Mouse (Mus musculus) splenic B cell, adult 2 months (primary cell): ENCODE results near the gene Sik1.

Experiments used
- DNase-seq: peaks from one replicate; pipeline ENCODE4 v3.0.0-alpha.2; 2011; ENCODE audit warnings: low read depth, low spot score
- H3K27me3 ChIP-seq: 2 replicates; pipeline ENCODE4 v1.6.1; 2012; ENCODE audit warnings: mild to moderate bottlenecking, low read length, moderate library complexity, mixed read lengths; ENCODE audit not compliant: control insufficient read depth, poor library complexity, insufficient read depth, severe bottlenecking
- H3K36me3 ChIP-seq: 2 replicates; pipeline ENCODE4 v1.6.1; 2012; ENCODE audit warnings: mild to moderate bottlenecking, low read length, moderate library complexity, mixed read lengths; ENCODE audit not compliant: control insufficient read depth, poor library complexity, insufficient read depth, severe bottlenecking

Sik1 gene

DNA sequence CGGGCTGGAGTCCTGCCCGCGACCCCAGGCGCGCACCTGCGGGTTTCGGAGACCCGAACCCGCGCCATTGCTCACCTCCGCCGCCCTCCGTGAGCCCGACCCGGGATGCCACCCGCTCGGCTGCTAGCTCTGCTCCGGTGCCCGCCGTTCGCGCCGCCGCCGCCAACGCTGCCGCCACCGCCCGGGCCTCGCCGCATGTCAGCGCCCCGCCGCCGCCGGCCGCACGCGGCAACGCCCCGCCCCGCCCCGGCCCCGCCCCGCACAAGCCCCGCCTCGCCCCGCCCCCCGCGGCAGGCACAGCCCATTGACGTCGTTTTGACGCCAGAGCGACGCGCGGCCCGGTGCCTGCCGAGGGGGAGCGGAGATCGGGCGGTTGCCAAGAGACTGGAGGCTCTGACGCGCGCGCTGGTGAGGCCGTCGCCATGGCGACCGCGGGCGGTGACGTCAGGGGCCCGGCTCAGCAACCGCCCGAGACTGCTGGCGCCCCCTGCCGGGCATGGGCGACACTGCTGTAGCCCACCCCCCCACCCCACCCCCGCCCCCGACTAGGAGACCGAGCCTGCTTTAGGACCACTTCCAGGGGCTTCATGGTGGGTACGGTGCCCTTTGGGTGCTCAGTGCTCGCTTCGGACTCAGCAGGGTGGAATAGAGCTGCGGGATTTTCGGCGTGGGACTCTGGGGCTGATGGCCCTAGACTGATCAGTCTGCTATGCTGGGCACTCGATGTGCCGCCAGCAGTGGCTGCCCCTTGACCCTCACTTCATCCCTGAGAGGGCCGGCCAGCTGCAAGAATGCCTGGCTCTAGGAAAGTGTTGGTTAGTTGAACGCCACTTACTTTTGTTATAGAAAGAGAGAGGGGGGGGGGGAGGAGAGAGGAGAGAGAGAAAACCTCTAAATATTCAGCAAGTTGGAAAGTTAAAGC lies at the start of gene Sik1:
Sik1 (minus strand) TSS at position 208 of the 922 bp plus-strand sequence.
- peak; percentile 99 for DNase-seq
- Histone ChIP-seq H3K36me3 (peaks cover 5% of the 10 kb centered on the region), H3K27me3 (no peaks in the 10 kb centered on the region)

- no peak for DNase-seq
- no peaks in the 10 kb centered on the region for H3K36me3 ChIP-seq
- no peaks in the 10 kb centered on the region for H3K27me3 ChIP-seq
Measured at GRCm38 (mm10) chr17:31905201-31905790, 49.7 kb upstream of the Sik1 start.

DNA sequence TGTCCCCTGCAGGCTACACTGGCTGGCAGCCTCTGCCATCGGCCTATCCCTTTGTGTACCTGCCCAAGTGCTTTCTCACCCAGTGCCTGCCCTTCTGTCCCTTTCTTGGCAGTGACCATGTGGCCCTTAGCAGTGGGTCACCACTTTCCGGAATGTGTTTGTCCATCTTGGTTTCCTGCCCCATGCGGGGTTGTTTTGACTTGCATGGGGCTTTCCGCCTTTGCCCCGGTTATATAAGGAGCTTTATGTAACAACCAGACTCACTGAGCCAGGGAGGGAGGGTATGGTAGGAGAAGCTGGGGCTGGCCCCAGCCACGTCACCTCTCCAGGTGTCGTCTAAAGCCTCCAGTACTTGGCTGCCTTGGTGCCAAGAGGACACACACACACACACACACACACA lies 48.4 kb upstream of the Sik1 start:
- no peak for DNase-seq
- H3K36me3 ChIP-seq: no peaks in the 10 kb centered on the region

DNA sequence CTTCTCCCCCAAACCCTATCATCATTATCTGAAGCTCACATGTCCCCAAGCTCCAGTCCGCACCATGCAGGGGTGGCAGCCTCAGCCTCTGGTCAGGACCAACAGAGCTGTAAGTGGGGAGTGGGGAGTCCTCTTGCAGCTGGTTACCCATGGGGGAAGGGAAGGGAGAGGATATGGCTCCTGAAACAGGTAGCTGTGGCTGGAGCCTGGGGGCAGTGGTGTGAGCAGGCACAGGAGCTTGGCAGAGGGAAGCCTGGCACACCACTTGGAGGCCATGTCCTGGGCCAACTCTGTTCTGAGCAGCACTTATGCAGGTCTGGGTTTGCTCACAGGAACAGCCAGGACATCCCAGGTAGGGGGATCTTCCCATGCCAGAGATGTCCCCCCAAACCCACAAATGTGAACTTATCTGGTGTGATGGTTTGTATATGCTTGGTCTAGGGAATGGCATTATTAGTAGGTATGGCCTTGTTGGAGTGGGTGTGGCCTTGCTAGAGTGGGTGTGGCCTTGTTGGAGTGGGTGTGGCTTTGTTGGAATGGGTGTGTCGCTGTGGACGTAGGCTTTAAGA lies 47.1 kb upstream of the Sik1 start:
- Histone ChIP-seq H3K36me3 (no peaks in the 10 kb centered on the region), H3K27me3 (no peaks in the 10 kb centered on the region)
- DNase-seq: no peak

More for the DNA sequence above, 48.4 kb upstream of the Sik1 start:
- H3K27me3 ChIP-seq: no peaks in the 10 kb centered on the region

- DNase-seq: no peak
- H3K27me3 ChIP-seq: no peaks in the 10 kb centered on the region
- H3K36me3 ChIP-seq: no peaks in the 10 kb centered on the region
Measured at GRCm38 (mm10) chr17:31901461-31902204, 46.0 kb upstream of the Sik1 start.

DNA sequence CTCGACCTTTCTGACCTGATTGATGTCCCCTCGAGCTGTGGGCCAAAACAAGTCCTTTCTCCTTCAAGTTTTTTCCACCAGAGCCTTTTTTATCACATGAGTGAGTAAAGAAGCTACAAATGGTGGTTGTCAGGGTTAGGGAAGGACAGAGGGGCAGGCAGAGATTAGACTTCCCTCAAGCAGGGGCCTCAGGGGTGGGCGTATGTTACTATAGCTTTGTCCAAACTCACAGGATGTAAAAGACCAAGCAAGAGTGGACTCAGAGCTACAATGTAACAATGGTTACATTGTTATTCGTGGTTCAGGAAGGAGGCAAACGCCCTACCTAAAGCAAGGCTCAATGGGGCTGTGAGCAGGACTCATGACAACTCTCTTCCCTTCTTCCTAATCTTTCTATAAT lies 43.3 kb upstream of the Sik1 start:
- H3K27me3 ChIP-seq: no peaks in the 10 kb centered on the region
- no peak for DNase-seq
- no peaks in the 10 kb centered on the region for H3K36me3 ChIP-seq

DNA sequence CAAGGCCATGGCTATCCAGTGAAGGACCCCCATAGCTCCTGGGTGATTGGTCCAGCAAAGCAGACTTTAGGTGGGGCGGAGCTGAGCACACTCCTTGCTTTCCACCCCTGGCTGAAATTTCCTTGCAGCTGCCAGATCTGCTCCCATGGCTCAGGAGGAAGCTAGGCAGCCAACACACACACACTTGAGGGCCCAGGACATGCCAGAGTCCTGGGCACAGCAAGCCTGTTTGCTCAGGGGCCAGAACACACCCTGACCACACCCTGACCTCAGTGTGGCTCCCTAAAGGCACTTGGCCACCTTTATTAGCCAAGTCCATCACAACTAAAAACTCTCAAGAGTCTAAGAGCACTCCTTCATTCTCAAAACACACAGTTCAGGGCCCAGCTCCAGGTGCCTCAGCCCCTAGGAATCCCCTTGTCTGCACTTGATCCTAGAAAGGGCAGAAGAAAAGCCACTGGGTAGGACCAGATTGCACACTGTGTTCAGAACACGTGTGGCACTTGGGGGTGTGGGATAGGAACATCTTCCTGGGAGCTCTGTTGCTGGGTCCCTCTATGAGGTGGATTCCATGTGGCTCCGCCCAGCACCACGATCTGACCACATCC lies 41.7 kb upstream of the Sik1 start:
- Histone ChIP-seq H3K27me3 (no peaks in the 10 kb centered on the region), H3K36me3 (no peaks in the 10 kb centered on the region)
- DNase-seq: no peak

DNA sequence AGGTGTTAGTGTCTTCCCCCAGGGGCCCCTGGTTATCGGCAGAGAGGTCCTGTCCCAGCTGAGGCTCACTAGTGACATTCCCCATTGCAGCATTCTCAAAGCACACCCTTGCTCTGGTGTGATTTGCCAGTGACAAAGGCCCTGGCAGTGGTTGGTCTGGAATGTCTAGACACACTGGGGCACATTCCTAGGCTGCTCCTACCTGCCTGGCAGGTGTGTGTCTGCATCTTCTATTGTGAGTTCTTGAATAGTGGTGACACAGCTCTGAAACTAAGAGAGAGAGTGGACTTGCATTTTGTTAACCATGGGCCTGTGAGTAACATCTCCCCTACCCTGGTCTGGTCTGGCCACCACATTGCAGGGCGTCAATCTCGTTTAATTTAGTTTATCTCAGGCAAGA lies 41.1 kb upstream of the Sik1 start:
- Histone ChIP-seq H3K36me3 (no peaks in the 10 kb centered on the region), H3K27me3 (no peaks in the 10 kb centered on the region)
- DNase-seq: no peak

DNA sequence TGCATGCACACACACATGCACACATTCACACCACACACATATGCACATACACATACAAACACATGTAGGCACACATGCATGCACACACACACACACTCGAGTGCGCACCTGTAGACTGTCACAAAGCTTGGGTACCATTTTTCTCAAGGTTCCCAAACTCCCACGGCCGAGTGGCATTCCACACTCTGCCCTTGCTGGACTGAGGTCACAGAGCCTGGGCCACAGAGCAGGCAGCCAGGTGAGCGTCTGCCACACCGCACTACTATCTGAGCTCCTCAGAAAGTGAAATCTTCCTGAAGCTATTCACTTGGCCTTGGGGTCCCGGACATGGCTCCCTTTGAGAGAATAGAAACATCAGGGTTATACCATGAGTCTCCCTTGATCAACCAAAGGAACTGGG lies 40.7 kb upstream of the Sik1 start:
- no peak for DNase-seq
- Histone ChIP-seq H3K36me3 (no peaks in the 10 kb centered on the region), H3K27me3 (no peaks in the 10 kb centered on the region)

DNA sequence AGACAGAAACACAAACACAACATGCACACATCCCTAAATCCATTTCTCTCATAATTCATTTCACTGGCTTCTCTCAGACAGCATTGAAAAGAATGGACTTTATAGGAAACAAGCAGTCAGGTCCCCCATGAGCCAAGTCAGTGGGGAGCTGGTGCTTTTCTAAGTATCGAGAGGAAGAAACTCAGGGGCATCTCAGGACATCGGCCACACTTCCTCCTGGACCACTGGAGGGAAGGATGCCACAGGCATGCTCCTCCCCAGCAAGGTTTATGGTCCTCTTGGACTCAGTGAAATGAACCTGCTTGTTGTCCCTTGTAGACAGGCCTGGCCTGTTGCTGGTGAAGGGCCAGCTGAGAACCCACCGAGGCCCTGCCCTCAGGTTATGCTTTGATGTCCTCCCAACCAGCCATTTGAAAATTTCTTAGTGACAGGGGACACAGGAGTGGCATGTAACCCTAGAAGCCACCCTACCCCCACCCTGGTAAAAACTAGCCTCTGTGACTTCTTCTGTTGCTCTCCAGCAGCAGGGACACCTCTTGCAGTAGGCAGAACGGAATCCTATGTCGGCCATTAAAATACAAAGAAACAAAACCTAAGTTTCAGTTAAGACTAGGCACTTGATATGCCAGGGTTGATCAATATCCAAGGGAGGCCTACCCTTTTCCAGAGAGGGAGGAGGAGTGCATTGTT lies 37.9 kb upstream of the Sik1 start:
- DNase-seq: no peak
- no peaks in the 10 kb centered on the region for H3K27me3 ChIP-seq

DNA sequence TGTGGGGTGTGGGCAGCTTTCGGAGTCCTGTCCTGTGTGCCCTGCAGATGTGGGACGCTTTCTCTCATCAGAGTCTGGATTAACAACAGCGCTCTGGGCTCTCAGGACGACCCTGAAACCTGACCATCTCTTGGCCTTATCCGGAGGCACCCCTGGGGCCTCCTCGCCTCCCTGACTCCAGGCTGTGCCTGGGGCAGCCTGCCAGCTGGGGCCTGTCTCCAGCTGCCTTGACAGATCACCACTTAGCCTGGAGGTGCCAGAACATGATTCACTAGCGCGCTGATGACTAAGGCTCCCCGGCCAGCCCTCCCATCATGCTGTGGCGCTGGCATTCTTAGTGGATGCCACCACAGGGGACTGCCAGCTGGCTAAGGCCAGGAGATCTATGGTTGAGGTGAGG lies 37.1 kb upstream of the Sik1 start:
- no peaks in the 10 kb centered on the region for H3K27me3 ChIP-seq
- DNase-seq: no peak
- no peaks in the 10 kb centered on the region for H3K36me3 ChIP-seq

More for the DNA sequence above, 37.9 kb upstream of the Sik1 start:
- no peaks in the 10 kb centered on the region for H3K36me3 ChIP-seq

GRCm38 (mm10) chr17:31891858-31892257 lies 36.3 kb upstream of the Sik1 start:
- no peak for DNase-seq

GRCm38 (mm10) chr17:31890311-31890951 lies 34.8 kb upstream of the Sik1 start:
- DNase-seq: no peak
- no peaks in the 10 kb centered on the region for H3K27me3 ChIP-seq

More at GRCm38 (mm10) chr17:31891858-31892257, 36.3 kb upstream of the Sik1 start:
- no peaks in the 10 kb centered on the region for H3K27me3 ChIP-seq
- no peaks in the 10 kb centered on the region for H3K36me3 ChIP-seq

More at GRCm38 (mm10) chr17:31890311-31890951, 34.8 kb upstream of the Sik1 start:
- no peaks in the 10 kb centered on the region for H3K36me3 ChIP-seq
